Mouse (Mus musculus) CH12.LX (cell line): Measurements from ENCODE around the gene Rprd1b. TPM values are rescaled to one million over a fixed set of nuclear protein-coding genes. Genes with fewer than 3 reads are reported as not detected.

Experiments used
- DNase-seq: peaks from one replicate; pipeline ENCODE4 v3.0.0-alpha.2; 2013; ENCODE audit errors: extremely low read depth
- H3K27ac ChIP-seq: 2 replicates; pipeline ENCODE4 v1.5.1; 2012; ENCODE audit warnings: low read depth, mild to moderate bottlenecking, control low read depth, moderate library complexity; ENCODE audit not compliant: insufficient read depth
- H3K27me3 ChIP-seq: replicated peaks from 2 replicates; pipeline ENCODE3; 2012; ENCODE audit warnings: inconsistent platforms
- H3K36me3 ChIP-seq, 2 experiments: replicated peaks in 1 of 2; 2 replicates each; pipeline versions ENCODE3 to v1.6.1; 2012; ENCODE audit warnings: inconsistent platforms in 1 of 2, low read length in 1 of 2, mild to moderate bottlenecking in 1 of 2, mixed read lengths in 1 of 2, moderate library complexity in 1 of 2; ENCODE audit not compliant: control insufficient read depth in 1 of 2, insufficient read depth in 1 of 2
- H3K4me1 ChIP-seq, 2 experiments: 2 replicates each; pipeline ENCODE4 v1.6.1; 2012; ENCODE audit warnings: inconsistent platforms in 1 of 2, moderate library complexity in 1 of 2; ENCODE audit not compliant: insufficient read depth in 2 of 2, control insufficient read depth in 1 of 2
- H3K4me2 ChIP-seq: 2 replicates; pipeline ENCODE4 v1.6.1; 2012; ENCODE audit warnings: low read depth, mild to moderate bottlenecking, control low read depth; ENCODE audit not compliant: poor library complexity, insufficient read depth, severe bottlenecking
- H3K4me3 ChIP-seq, 3 experiments: fragments of 150-350 bp in 1 of 3; sonication (generic) in 1 of 3; replicated peaks in 1 of 3; 2 replicates each; pipeline versions ENCODE3 to v1.5.1; 2011 to 2012; ENCODE audit warnings: low read depth in 2 of 3, low read length in 2 of 3, mild to moderate bottlenecking in 2 of 3, moderate library complexity in 2 of 3, control low read depth in 1 of 3, improper control_type of control experiment in 1 of 3, inconsistent platforms in 1 of 3, mixed read lengths in 1 of 3; ENCODE audit not compliant: poor library complexity in 1 of 3
- H3K79me2 ChIP-seq: replicated peaks from 2 replicates; pipeline ENCODE4 v1.6.1; 2012; ENCODE audit warnings: mild to moderate bottlenecking, moderate library complexity; ENCODE audit not compliant: control insufficient read depth, poor library complexity, insufficient read depth, severe bottlenecking; ENCODE audit errors: extremely low read depth
- H3K9ac ChIP-seq: 2 replicates; pipeline ENCODE4 v1.6.1; 2012; ENCODE audit warnings: low read depth, mild to moderate bottlenecking, control low read depth, moderate library complexity; ENCODE audit not compliant: insufficient read depth
- H3K9me3 ChIP-seq: replicated peaks from 2 replicates; pipeline ENCODE3; 2012; ENCODE audit warnings: low read length, inconsistent platforms, mixed read lengths
- BHLHE40 ChIP-seq: IDR thresholded peaks from 2 replicates; pipeline ENCODE4 v1.6.1; 2011; ENCODE audit warnings: mild to moderate bottlenecking, low read depth, low read length, improper control_type of control experiment
- JUN ChIP-seq: IDR thresholded peaks from 2 replicates; pipeline ENCODE4 v1.6.1; 2011; ENCODE audit warnings: low read depth, mild to moderate bottlenecking, low read length, improper control_type of control experiment, moderate library complexity; ENCODE audit not compliant: insufficient read depth
- KAT2A ChIP-seq: IDR thresholded peaks from 2 replicates; pipeline ENCODE4 v1.6.1; 2012; ENCODE audit warnings: low read length, improper control_type of control experiment, inconsistent platforms; ENCODE audit not compliant: insufficient replicate concordance
- MAX ChIP-seq: IDR thresholded peaks from 2 replicates; pipeline ENCODE4 v1.6.1; 2011; ENCODE audit warnings: low read length, improper control_type of control experiment
- MEF2A ChIP-seq: IDR thresholded peaks from 2 replicates; pipeline ENCODE4 v1.6.1; 2014; ENCODE audit warnings: low read depth, mild to moderate bottlenecking, inconsistent platforms, low read length, improper control_type of control experiment, borderline replicate concordance
- NRF1 ChIP-seq: IDR thresholded peaks from 2 replicates; pipeline ENCODE4 v1.6.1; 2014; ENCODE audit warnings: low read depth, mild to moderate bottlenecking, inconsistent platforms, low read length, improper control_type of control experiment, moderate library complexity
- PAX5 ChIP-seq: IDR thresholded peaks from 2 replicates; pipeline ENCODE4 v1.6.1; 2012; ENCODE audit warnings: low read length, inconsistent platforms, mixed read lengths
- POLR2AphosphoS2 ChIP-seq: IDR thresholded peaks from 2 replicates; pipeline ENCODE4 v1.6.1; 2011; ENCODE audit warnings: low read depth, low read length, improper control_type of control experiment
- SIN3A ChIP-seq: IDR thresholded peaks from 2 replicates; pipeline ENCODE4 v1.6.1; 2012; ENCODE audit warnings: low read length, improper control_type of control experiment, inconsistent platforms
- TCF12 ChIP-seq: IDR thresholded peaks from 2 replicates; pipeline ENCODE4 v1.6.1; 2014; ENCODE audit warnings: low read depth, mild to moderate bottlenecking, inconsistent platforms, low read length, improper control_type of control experiment
- UBTF ChIP-seq: IDR thresholded peaks from 2 replicates; pipeline ENCODE4 v1.6.1; 2012; ENCODE audit warnings: low read depth, mild to moderate bottlenecking, inconsistent platforms, low read length, improper control_type of control experiment, moderate library complexity
- USF1 ChIP-seq: IDR thresholded peaks from 2 replicates; pipeline ENCODE4 v1.6.1; 2014; ENCODE audit warnings: low read depth, mild to moderate bottlenecking, inconsistent platforms, low read length, improper control_type of control experiment
- ZNF384 ChIP-seq: IDR thresholded peaks from 2 replicates; pipeline ENCODE4 v1.6.1; 2012; ENCODE audit warnings: low read depth, low read length, improper control_type of control experiment, inconsistent platforms
- dilution Hi-C: fragments of 300-500 bp; cut with MboI; formaldehyde crosslinking; loops from 2 replicates; pipeline ENCODE4 v1.14.3; 2020; ENCODE audit warnings: low sequenced_read_pairs; ENCODE audit not compliant: extremely low pct_unique_long_range_greater_than_20kb, extremely low pct_ligation_motif_present
- in situ Hi-C: fragments of 300-500 bp; cut with MboI; formaldehyde crosslinking; loops from 3 replicates; pipeline ENCODE4 v1.14.3; 2019; ENCODE audit warnings: low sequenced_read_pairs, low pct_ligation_motif_present, low pct_unique_long_range_greater_than_20kb, mixed read lengths
- polyA plus RNA-seq: library from polyadenylated mRNA; unstranded; fragments of >175 nt; gene quantifications from 2 replicates; pipeline ENCODE4 v1.2.1, GENCODE M21; 2012; ENCODE audit warnings: low read depth; ENCODE audit not compliant: insufficient read length
- total RNA-seq, 2 experiments: library from RNA; depleted of rRNA; stranded (reverse); fragments of 300-350 nt in 1 of 2; fragments of >200 nt in 1 of 2; gene quantifications; 2 replicates each; pipeline ENCODE4 v1.2.3; 2012 to 2014

The Rprd1b gene
- total and polyA plus RNA-seq, 3 experiments: 11.8 to 33.1 (median 16.4) TPM

DNA sequence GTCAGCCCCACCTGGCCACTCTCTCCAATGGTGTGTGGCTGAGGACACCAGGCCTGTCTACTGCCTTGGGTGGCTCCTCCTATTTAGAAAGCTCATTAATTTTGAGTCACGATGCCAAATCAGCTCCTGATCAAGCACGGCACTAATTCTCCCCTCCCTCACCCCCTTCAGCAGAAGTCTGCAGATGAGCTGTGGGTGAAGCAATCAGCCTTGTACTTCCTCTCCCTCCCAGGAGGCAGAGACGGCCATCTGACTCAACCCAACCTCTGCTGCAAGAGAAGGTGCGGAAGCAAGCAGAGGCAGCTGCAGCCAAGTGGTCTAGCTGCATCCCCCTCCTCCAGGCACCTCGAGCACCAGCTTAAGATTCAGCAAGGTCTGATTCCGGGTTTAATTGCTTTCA lies 37.3 kb upstream of the Rprd1b start:
- Histone ChIP-seq H3K27ac (no peak overlapping the region), H3K79me2 (no peaks in the 10 kb centered on the region), H3K36me3 (peaks cover 68 to 96% of the 10 kb centered on the region in 2 experiments), H3K4me1 (no peaks in the 10 kb centered on the region), H3K9ac (no peak overlapping the region), H3K9me3 (no peaks in the 10 kb centered on the region), H3K4me2 (no peak overlapping the region), H3K4me3 (no peak overlapping the region), H3K27me3 (no peaks in the 10 kb centered on the region)
- TF ChIP-seq SIN3A (no peak), PAX5 (no peak), UBTF (no peak), JUN (no peak), ZNF384 (no peak), TCF12 (no peak), KAT2A (no peak), BHLHE40 (no peak)
- in situ Hi-C loops: no loop called here
- dilution Hi-C loops: no loop called here
- DNase-seq: no peak

GRCm38 (mm10) chr2:157992501-157992900 lies 35.8 kb upstream of the Rprd1b start:
- H3K79me2 ChIP-seq: no peaks in the 10 kb centered on the region
- no peak overlapping the region for H3K9ac ChIP-seq
- no peaks in the 10 kb centered on the region for H3K27me3 ChIP-seq
- no peak overlapping the region for H3K4me2 ChIP-seq
- no peak for DNase-seq
- no peak overlapping the region for H3K4me3 ChIP-seq
- no peak overlapping the region for H3K27ac ChIP-seq
- dilution Hi-C loops: no loop called here
- peaks cover 74 to 96% of the 10 kb centered on the region in 2 experiments for H3K36me3 ChIP-seq
- in situ Hi-C loops: no loop called here
- no peaks in the 10 kb centered on the region for H3K4me1 ChIP-seq
- no peak for TF ChIP-seq NRF1
- no peak for TF ChIP-seq POLR2AphosphoS2
- TF ChIP-seq MAX: no peak
- TF ChIP-seq MEF2A: no peak
- TF ChIP-seq USF1: no peak
- no peaks in the 10 kb centered on the region for H3K9me3 ChIP-seq

- Histone ChIP-seq H3K27ac (no peak overlapping the region), H3K9me3 (no peaks in the 10 kb centered on the region), H3K4me1 (no peaks in the 10 kb centered on the region), H3K36me3 (peaks cover 52 to 85% of the 10 kb centered on the region in 2 experiments)
- in situ Hi-C loops: no loop called here
- TF ChIP-seq SIN3A (no peak), NRF1 (no peak), ZNF384 (no peak)
- TF ChIP-seq, all 38 proteins: peak for 0
- Histone ChIP-seq H3K27me3 (no peaks in the 10 kb centered on the region), H3K4me2 (no peak overlapping the region), H3K79me2 (no peaks in the 10 kb centered on the region), H3K9ac (no peak overlapping the region), H3K4me3 (no peak overlapping the region)
- dilution Hi-C loops: no loop called here
- DNase-seq: no peak
Observed at GRCm38 (mm10) chr2:157998817-157999216, 29.5 kb upstream of the Rprd1b start.
